Mouse (Mus musculus): Measurements from ENCODE around the gene Psrc1. TPM values are rescaled to one million over a fixed set of nuclear protein-coding genes. Genes with fewer than 3 reads are reported as not detected.
A peak's percentile ranks its signal among the peaks of the same experiment; 100 is the strongest.

Psrc1 gene
- total RNA-seq, 2 experiments from 2014 or later: 0.39 to 0.68 TPM

- peak in 1 of 2 experiments; percentile 24 for DNase-seq
These were observed 31.5 kb downstream of the Psrc1 start, which contains the start of gene Celsr2 for GRCm38 (mm10) chr3:108414857-108415830. Gene Celsr2, minus strand, starts transcription at chr3:108415552.

GRCm38 (mm10) chr3:108415831-108416223, 32.2 kb downstream of the Psrc1 start:
- intact Hi-C loops (cut with DNase I): loop anchor here (10.0 kb wide), 1 partner anchor 239 kb away; the partner anchor contains the start of gene Clcc1
- DNase-seq: peak; percentile 67 to 70

More at GRCm38 (mm10) chr3:108414857-108415830, 31.5 kb downstream of the Psrc1 start, which contains the start of gene Celsr2:
- intact Hi-C loops (cut with DNase I): loop anchor here (5.0 to 10.0 kb wide), 2 partner anchors 42 to 240 kb away; partner anchors contain the start of gene Clcc1

GRCm38 (mm10) chr3:108423006-108423405, 39.4 kb downstream of the Psrc1 start:
- intact Hi-C loops (cut with DNase I): no loop called here
- no peak for DNase-seq

- intact Hi-C loops (cut with DNase I): no loop called here
- peak; percentile 15 to 27 for DNase-seq
These were observed 40.5 kb downstream of the Psrc1 start for GRCm38 (mm10) chr3:108423844-108424801.

- intact Hi-C loops (cut with DNase I): no loop called here
- DNase-seq: no peak
These were observed 41.4 kb downstream of the Psrc1 start for GRCm38 (mm10) chr3:108424944-108425623.

- no peak for DNase-seq
These were observed 42.0 kb downstream of the Psrc1 start for GRCm38 (mm10) chr3:108425624-108426018.

GRCm38 (mm10) chr3:108432542-108433187, 49.0 kb downstream of the Psrc1 start:
- intact Hi-C loops (cut with DNase I): no loop called here
- DNase-seq: no peak

More at GRCm38 (mm10) chr3:108425624-108426018, 42.0 kb downstream of the Psrc1 start:
- intact Hi-C loops (cut with DNase I): no loop called here

- no peak for DNase-seq
- intact Hi-C loops (cut with DNase I): no loop called here
These were observed 49.7 kb downstream of the Psrc1 start for GRCm38 (mm10) chr3:108433188-108433880.

- intact Hi-C loops (cut with DNase I): no loop called here
- DNase-seq: no peak
These were observed 50.3 kb downstream of the Psrc1 start for GRCm38 (mm10) chr3:108433881-108434495.

GRCm38 (mm10) chr3:108435701-108436379, 52.2 kb downstream of the Psrc1 start:
- no peak for DNase-seq
- intact Hi-C loops (cut with DNase I): no loop called here

GRCm38 (mm10) chr3:108436380-108436714, 52.7 kb downstream of the Psrc1 start:
- intact Hi-C loops (cut with DNase I): no loop called here
- no peak for DNase-seq

Other genes with a start within 250 kb of the Psrc1 start
- 10 to 100 TPM; 18.3 to 20.0 TPM for gene Gnai3, start 237.7 kb upstream of the Psrc1 start, total RNA-seq (2021)
- gene Gpr61, start 229.0 kb upstream of the Psrc1 start, total RNA-seq (2021): not detected
- gene Amigo1, start 197.5 kb upstream of the Psrc1 start, total RNA-seq (2021): 10 to 100 TPM; 15.1 to 15.5 TPM
- 1 to 10 TPM; 5.3 to 5.5 TPM for gene Cyb561d1, start 182.6 kb upstream of the Psrc1 start, total RNA-seq (2021)
- gene Atxn7l2, start 172.9 kb upstream of the Psrc1 start, total RNA-seq (2021): 1 to 10 TPM; 2.6 to 3.2 TPM
- gene Sypl2, start 157.2 kb upstream of the Psrc1 start, total RNA-seq (2021): under 1 TPM; 0.70 to 0.80 TPM
- 10 to 100 TPM; 54.3 to 55.2 TPM for gene Psma5, start 126.9 kb upstream of the Psrc1 start, total RNA-seq (2021)
- 10 to 100 TPM; 18.7 to 20.3 TPM for gene Sort1, start 99.8 kb upstream of the Psrc1 start, total RNA-seq (2021)
- gene Mybphl, start 18.9 kb upstream of the Psrc1 start, total RNA-seq (2021): 10 to 100 TPM; 46.4 to 54.6 TPM
- 1 to 10 TPM; 6.6 to 7.4 TPM for gene Celsr2, start 31.7 kb downstream of the Psrc1 start, total RNA-seq (2021)
- 10 to 100 TPM; 82.6 to 83.9 TPM for gene Sars, start 61.4 kb downstream of the Psrc1 start, total RNA-seq (2021)
- not detected for gene 1700013F07Rik, start 150.3 kb downstream of the Psrc1 start, total RNA-seq (2021)
- not detected for gene 5330417C22Rik, start 152.7 kb downstream of the Psrc1 start, total RNA-seq (2021)
- 10 to 100 TPM; 27.0 to 29.9 TPM for gene Tmem167b, start 178.6 kb downstream of the Psrc1 start, total RNA-seq (2021)
- gene Taf13, start 187.9 kb downstream of the Psrc1 start, total RNA-seq (2021): 10 to 100 TPM; 14.8 to 17.5 TPM
- gene Wdr47, start 207.4 kb downstream of the Psrc1 start, total RNA-seq (2021): 1 to 10 TPM; 7.6 to 9.5 TPM